Mouse (Mus musculus): ENCODE measurements around the gene Inpp5f. TPM values are rescaled to one million over a fixed set of nuclear protein-coding genes. Genes with fewer than 3 reads are reported as not detected.
"Not testable (repeated sequence)": the region's sequence is repeated elsewhere in the genome, so short reads cannot be mapped to it uniquely, and the experiment has no call there.

Inpp5f gene
- total RNA-seq, 2 experiments from 2014 or later = 5.1 to 5.8 TPM

DNA sequence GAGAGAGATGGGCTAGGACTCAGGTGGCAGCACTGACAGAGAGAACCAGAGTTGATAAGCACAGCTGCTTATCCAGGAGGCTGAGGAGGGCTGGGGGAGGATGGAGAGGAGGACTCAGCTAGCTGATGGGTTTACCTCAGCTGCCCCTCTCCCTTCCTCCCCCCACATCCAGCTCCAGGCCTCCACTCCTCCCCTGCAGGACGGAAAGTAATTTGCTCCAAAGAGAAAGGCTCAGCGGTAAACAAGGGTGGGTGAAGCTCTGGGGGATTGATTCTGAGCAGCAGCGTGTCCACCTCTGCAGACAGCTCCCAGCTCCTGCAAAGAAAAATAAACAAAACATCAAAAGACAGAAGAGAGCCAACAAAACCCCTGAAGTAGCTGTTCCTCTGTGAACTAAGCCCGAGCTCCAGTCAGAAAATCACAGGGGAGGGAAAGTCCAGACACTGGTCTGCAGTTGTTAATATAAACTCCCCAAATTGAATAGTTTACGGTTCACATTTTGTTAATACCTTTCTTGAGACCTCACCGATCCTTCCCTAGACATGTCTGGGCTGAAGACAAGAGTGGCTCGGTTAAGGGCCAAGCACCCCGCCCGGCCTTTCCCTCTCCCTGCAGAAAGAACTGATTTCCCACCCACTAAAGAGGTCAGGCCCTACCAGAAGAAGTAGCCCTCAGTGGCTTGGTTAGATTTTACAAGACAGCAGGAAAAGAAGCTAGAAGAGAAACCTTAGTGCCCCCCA is 19.6 kb upstream of the Inpp5f start:
- intact Hi-C loops (cut with DNase I) = no loop called here
- no peak for DNase-seq (ENCODE audit: low spot score)

DNA sequence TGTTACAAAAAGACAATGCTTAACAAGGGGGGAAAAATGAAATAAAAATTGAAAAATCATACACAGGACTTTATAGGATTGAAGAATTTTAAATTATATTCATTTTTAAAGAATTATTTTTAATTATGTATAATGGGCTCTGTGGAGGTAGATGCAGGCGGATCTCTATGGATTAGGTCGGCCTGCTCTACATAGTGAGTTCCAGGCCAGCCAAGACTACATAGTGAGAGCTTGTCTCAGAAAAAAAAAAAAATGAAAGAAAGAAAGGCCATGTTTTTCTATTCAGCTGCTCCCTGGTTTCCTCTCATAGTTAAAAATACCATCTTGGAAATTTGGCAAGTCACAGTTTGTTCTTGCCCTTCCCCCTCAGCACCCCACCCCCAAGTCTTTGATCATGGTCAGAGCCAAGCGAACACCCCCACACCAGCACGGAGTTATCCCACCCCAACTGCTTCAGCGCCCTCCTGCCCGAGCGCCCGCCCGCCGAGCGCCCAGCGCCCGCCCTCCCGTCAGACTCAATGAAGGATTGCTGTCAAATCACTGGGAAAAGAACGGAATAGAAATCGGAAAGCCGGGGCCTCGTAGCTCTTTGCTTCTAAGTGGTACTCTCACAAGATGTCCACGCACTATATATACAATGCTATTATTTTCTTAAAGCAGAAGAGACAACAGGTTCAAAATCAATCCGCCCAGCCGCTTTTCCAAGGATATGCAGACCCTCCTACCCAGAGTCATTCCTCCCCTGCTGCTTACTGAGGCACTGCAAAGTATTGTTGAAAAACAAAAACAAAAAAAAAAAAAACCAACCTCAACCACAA is 18.8 kb upstream of the Inpp5f start:
- intact Hi-C loops (cut with DNase I) = no loop called here
- DNase-seq (ENCODE audit: low spot score) = peak; percentile 32

DNA sequence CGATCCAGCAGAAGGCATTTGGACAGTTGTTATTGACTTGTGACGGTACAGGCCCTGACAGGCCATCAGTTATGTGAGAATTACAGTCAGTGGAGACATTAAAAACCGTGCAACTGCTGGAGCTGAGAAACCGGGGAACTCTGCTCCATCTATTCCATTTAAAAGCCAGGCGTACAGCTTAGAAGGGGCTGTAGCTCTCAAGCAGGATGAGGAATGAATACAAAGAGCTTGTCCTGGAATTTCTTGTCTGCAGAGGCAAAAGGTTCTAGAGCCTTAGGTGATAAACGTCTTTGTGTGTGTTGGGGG is 18.2 kb upstream of the Inpp5f start:
- intact Hi-C loops (cut with DNase I) = no loop called here
- no peak for DNase-seq (ENCODE audit: low spot score)

DNA sequence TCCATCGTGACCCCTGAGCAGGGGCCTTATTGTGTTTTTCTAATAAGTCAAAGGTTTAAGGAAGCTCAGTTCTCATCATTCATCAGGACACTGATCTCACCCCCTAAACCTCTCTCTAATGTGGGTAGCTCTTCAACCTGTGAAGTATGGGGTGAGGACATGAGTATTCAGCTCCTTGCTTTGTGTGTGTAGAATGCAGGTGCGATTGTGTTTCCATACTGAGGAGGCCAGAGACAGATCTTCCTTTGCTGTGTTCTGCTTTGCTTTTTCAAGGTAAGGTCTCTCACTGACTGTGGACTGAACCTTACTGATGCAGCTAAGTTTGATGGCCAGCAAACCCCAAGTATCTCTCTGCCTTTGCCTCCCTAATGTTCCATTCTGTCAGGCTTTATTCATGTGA is 14.9 kb upstream of the Inpp5f start:
- intact Hi-C loops (cut with DNase I) = no loop called here
- DNase-seq (ENCODE audit: low spot score) = no peak

DNA sequence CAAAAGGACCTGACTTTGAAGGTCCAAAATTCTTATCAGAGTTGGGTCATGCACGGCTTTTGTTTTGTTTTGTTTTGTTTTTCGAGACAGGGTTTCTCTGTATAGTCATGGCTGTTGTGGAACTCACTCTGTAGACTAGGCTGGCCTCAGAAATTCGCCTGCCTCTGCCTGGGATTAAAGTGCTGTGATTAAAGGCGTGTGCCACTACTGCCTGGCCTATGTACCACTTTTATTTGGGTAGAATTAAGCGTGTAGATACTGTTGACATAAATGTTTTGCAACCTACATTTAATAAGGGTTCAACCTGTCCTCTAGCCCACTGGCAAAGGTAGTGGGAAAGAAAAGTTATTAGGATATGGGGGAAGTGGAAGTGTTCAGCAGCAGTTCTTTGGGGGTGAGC is 12.1 kb upstream of the Inpp5f start:
- intact Hi-C loops (cut with DNase I) = no loop called here
- DNase-seq (ENCODE audit: low spot score) = no peak

DNA sequence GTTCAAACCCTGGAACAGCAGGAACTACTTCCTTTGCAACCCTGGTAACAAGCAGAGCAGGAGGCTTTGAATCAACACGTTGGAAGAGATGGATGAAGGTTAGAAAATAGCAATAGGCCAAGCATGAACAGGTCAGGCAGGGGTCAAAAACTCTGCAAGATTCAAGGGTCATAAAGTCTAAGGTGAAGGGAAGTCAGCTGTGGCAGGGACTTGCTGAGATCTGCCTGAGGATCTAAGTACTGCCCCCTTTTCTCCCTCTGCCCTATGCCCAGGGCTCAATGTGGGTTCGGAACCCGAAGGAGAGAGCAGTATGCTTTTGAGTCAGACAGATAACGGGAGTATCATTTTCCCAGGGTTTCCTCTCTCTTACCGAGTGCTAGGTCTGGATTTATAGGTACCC is 9.3 kb upstream of the Inpp5f start:
- intact Hi-C loops (cut with DNase I) = no loop called here
- no peak for DNase-seq (ENCODE audit: low spot score)

DNA sequence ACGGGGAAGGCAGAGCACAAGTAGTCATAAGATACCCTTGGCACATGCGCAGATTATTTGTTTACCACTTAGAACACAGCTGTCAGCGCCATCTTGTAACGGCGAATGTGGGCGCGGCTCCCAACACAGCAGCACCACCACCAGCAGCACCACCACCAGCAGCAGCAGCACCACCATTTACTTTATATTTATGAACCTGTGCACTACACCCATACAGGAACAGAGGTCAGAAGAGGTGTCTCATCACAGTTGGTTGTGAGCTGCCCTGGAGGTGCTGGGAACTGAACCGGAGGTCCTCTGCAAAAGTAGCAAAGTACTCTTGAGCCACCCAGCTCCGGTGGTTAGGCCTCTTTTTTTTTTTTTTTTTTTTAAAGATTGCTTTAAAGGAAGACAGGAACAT is 1.2 kb upstream of the Inpp5f start:
- DNase-seq (ENCODE audit: low spot score) = not testable (repeated sequence)
- intact Hi-C loops (cut with DNase I) = loop anchor here (5.0 kb wide), 1 partner anchor 88 kb away; the partner anchor contains the start of gene Bag3

DNA sequence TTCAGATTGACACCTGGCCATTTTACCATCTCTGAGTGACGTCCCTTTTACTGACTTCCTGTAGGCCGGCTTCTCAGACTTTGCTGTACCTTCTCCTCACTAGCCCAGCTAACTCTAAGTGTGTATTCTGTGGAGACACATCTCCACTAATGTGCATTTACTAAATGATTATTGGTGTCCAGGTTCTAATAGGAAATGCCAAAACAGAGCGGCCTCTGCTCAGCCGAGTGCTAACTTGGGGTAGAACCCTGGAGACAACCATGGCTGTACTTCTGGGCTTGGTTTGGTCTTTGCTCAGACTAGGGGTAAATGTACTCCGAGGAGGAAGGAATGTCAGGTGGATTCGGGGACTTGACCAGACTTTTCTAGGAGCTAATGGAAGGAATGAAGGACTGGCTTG is 638 bp upstream of the Inpp5f start:
- DNase-seq (ENCODE audit: low spot score) = no peak
- intact Hi-C loops (cut with DNase I) = loop anchor here (5.0 kb wide), 1 partner anchor 88 kb away; the partner anchor contains the start of gene Bag3

DNA sequence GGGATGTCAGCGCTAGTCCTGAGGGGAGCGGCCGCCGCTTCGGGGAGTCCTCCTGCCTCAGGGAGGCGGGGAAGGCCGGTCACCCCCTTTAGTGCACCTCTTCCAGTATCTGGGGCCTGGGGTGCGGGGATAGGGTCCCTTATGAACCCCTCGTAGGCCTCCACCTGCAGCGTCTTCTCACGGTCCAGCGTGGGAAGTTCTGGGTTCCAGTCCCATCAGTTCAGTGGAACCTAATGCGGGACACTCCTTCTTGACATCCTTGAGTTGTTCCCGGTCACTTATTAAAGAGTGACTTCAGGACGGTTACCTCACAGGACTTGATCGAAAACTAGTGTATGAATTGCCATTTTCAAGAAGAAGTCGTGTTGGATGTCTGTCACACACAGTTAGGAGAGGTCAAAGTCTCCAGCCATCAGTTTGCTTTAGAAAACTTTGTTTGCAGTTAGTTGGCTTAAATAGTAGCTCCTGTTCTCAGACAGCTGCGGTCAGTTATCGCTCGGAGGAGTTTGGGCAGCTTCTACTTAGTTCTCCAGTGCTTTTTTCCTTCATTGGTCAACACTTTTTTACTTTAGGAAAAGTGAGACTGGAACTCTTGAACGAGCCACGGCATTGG is 777 bp downstream of the Inpp5f start:
- no peak for DNase-seq (ENCODE audit: low spot score)
- intact Hi-C loops (cut with DNase I) = loop anchor here (5.0 kb wide), 1 partner anchor 90 kb away; the partner anchor contains the start of gene Bag3

DNA sequence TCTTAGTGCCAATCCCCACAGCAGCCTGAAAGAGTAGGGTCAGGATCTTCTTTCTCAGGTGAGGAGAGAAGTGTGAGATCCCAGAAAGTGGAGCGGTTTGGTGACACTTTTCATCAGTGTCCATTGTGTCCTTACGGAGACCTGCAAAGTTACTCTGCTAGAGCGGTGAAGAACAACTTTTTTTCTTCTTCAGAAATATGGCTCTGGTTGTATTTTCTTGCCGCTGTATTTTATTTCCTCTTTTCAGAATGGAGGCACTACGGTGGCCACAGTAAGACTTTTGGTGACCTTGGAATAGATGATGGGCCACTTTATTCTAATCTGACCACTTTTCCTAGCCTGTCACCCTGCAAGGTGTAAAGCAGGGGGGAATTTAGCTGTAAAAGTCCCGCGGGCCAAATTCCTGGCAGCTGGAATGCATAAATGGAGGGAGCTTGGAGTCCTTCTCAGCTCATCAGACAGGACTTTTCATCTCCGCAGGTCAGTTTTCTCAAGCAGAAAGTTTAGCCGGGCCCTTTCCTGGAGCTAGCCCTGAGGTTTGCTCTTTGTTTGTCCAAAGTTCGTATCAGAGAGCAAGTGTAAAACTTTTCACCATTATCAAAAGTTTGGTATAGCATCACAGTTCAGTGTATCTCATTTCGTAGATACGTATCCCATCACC is 1.5 kb downstream of the Inpp5f start:
- intact Hi-C loops (cut with DNase I) = loop anchor here (5.0 kb wide), 1 partner anchor 90 kb away; the partner anchor contains the start of gene Bag3
- DNase-seq (ENCODE audit: low spot score) = no peak

DNA sequence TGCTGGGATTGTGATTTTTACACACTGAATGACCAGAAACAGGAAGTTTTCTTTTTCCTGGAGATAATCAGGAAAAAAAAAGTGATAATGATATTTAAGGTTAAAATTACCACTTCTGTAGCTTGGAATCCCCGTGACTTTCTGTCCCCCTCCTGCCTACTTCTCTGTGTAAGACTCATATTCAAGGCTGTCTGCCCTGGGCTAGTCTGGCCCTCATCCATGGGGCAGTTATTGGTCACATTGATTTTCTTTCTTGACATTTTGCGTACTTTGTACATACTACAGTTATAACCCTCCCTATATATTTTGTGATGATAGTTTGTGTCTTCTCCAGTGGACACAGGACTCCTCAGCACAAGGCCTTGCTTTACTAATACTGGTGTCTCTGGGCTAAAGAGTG is 2.5 kb downstream of the Inpp5f start:
- intact Hi-C loops (cut with DNase I) = loop anchor here (5.0 kb wide), 1 partner anchor 91 kb away; the partner anchor contains the start of gene Bag3

DNA sequence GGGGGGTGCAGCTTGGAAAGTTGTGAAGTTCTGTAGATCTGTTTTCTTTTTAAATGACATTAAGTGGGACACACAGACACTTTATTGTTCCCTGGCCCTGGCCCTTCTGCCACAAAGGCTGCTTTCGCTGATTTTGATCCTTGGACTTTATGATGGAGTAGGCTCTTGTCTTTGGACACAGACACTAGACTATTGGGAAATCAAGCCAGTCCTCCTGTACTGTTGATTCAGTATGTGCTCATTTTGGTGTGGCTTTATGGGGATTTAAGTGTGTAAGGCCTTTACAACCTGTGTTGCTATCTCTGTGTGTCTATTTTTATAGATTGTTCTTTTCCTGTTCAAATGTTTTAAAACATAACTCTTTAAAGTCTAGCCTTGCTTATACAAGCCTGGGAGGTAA is 6.5 kb downstream of the Inpp5f start:
- intact Hi-C loops (cut with DNase I) = no loop called here
- no peak for DNase-seq (ENCODE audit: low spot score)

More for the DNA sequence above, 2.5 kb downstream of the Inpp5f start:
- DNase-seq (ENCODE audit: low spot score) = no peak

DNA sequence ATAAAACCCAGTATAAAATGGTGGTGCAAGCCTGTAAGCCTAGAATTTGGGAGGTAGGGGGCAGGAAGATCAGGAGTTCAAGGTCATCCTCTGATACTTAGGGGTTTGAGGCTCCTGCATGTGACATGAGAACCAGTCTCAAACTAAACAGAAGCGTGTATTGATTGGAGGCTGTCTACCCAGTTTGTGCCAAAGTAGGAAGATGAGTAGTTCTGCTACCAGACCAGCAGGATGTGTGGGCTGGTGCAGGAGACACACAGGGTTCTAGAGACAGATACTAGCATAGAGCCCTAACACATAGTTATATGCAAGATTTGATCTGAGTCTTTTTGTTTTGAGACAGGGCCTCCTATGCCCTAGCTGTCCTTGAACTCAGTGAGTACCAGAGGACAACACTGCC is 9.1 kb downstream of the Inpp5f start:
- intact Hi-C loops (cut with DNase I) = no loop called here
- no peak for DNase-seq (ENCODE audit: low spot score)

DNA sequence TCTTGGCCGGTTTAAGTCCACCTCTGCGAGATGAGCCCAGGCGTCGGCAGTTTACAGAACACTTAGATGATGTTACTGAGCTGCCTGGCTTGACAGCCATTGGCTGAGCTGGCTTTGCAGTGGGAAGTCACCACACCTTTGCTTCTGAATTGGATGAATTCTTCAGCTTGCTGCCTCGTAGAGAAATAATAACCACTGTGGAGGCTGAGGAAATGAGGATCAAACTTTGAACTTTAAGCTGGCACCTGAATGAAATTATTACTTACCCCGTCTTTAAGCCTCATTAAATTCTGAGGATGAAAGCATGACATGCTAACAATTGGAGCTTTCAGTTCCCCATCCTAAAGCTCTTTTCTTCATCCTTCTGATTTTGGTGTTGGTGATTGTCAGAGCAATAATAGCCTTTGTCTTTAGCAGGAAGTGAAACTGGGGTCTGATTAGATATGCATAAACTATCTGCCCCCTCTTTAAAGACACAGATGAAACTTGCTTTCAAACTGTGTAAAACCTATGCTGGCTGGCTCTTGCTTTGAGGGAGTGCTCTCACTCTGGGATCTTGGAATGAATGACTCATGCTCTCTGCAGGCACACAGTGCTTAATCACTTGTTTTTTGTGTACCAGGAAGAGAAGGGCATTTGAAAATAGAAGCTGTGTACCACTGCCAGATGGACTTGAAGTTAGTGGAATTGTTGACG is 11.3 kb downstream of the Inpp5f start:
- DNase-seq (ENCODE audit: low spot score) = peak; percentile 29

DNA sequence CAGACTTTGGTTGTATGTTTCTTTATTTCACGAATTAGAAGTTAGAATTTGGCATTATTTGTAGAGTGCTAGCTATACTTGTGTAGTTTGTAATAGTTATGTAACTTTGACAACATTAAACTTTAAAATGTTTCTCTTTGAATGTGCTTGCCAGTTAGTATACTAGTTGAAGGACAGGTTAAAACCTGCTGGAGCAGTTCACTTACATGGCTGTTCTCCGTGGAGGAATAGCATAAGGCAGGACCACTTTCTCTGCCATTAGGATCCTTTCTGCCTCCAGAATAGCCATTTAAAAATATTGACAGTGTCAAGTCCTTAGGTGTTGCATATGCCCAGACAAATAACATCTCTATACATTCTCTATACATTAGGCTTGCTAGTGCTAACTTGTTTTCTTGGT is 11.9 kb downstream of the Inpp5f start:
- DNase-seq (ENCODE audit: low spot score) = no peak
- intact Hi-C loops (cut with DNase I) = no loop called here

More for the DNA sequence above, 11.3 kb downstream of the Inpp5f start:
- intact Hi-C loops (cut with DNase I) = no loop called here

DNA sequence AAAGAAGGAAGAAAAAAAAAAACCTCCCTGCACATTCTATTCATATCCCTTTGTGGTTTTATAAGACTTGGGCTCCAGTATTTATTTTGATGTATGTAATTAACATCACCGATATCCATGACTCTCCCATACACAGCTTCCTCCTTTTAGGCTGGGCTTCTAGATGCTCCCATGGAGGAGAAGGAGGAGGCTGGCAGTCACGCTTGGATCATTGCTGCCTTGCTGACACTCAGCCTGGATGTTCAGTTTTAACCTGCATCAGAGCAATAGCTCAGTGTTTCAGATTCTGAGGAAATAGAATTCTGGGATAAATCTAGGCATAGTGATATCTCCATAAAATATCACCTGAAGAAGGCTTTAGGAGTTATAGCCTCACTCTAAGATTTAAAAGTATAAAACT is 14.3 kb downstream of the Inpp5f start:
- DNase-seq (ENCODE audit: low spot score) = no peak
- intact Hi-C loops (cut with DNase I) = no loop called here

DNA sequence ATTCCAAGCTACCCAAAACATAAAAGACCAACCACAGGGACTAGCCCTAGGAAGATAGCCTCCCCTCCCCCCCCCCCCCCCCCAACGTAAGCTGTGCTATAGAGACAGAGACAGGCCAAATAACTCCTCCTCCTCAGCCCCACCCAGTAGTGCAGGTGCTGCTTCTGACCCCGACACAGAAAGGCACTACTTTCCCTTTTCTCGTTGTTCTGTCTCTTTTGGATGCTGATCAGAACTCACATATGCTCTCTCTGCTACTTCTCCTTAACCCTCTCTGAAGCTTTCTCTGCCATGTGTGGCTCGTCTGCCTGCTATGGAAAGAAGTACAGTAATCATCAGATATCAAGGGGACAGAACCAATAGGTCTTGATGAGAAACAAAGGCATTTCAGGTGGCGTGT is 15.5 kb downstream of the Inpp5f start:
- intact Hi-C loops (cut with DNase I) = no loop called here

DNA sequence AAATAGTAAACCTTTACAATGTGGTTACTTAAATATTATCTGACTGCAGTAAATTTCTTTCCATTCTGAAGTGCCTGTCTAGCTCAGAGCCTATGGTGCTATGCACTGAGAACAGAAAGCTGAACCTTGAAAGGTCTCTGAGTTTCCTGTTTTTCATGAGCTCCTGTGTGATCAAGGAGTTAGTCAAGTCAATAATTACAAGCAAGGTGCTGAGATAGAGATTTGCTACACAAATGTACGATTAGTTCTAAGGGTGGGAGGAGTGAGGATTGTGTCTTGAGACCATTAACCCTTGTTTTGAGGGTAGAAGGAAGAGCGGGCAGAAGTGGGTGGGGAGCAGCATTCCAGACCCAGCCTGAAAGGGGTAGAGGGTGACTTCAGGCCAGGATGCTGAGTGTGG is 16.1 kb downstream of the Inpp5f start:
- intact Hi-C loops (cut with DNase I) = no loop called here
- no peak for DNase-seq (ENCODE audit: low spot score)

More for the DNA sequence above, 15.5 kb downstream of the Inpp5f start:
- DNase-seq (ENCODE audit: low spot score) = no peak

DNA sequence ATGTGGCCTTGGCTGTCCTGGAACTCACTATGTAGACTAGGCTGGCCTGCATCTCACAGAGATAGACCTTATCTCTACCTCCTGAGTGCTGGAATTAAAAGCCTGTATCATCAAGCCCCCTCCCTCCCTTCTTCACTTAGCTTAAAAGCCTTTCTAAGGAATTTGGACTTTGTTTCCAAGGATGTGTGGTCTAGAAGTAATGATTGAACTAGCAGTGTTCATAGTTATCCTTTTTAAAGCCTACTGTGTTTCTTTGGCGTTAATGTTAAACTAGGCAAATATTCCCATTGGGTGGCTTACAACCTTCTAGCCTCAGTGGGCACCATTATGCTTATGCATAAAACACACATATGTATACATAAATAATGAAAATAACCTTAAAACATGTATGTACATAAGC is 16.6 kb downstream of the Inpp5f start:
- no peak for DNase-seq (ENCODE audit: low spot score)
- intact Hi-C loops (cut with DNase I) = no loop called here

DNA sequence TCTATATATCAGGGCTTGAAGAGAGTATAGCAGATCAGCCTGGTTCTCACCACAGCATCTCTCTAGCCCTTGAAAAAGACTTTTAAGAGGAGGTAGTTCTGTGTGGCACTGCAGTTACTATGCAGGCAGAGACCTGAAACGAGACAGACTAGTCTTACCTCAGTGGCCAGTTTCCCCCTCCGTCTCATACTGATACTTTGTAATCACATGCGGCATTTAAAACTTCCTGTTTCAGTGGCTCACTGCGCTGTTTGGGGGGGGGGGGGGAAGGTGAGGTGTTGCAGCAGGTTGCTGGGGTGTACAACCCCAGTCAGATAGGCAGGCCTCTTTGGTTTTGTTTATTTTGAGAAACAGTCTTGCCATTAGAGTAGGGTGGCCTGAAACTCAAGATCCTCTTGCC is 22.0 kb downstream of the Inpp5f start:
- intact Hi-C loops (cut with DNase I) = no loop called here
- no peak for DNase-seq (ENCODE audit: low spot score)

Data from heart, postnatal 25 days (tissue).